Mouse (Mus musculus) layer of hippocampus, adult 9-11 months (tissue): ENCODE results near the gene Aldh3a2.
A peak's percentile ranks its signal among the peaks of the same experiment; 100 is the strongest.
"Not testable (repeated sequence)": the region's sequence is repeated elsewhere in the genome, so short reads cannot be mapped to it uniquely, and the experiment has no call there.

ENCODE experiments used
- DNase-seq: peaks from one replicate; pipeline ENCODE4 v3.0.0; 2022

Aldh3a2 gene

GRCm38 (mm10) chr11:61266551-61267533 lies at the start of gene Aldh3a2:
Gene Aldh3a2 (minus strand): TSS chr11:61267464.
- peak; percentile 93 for DNase-seq

GRCm38 (mm10) chr11:61316864-61317263 lies 49.6 kb upstream of the Aldh3a2 start:
- no peak for DNase-seq

- DNase-seq, result no peak
Observed at GRCm38 (mm10) chr11:61310321-61310720, 43.1 kb upstream of the Aldh3a2 start.

GRCm38 (mm10) chr11:61309831-61310230 lies 42.6 kb upstream of the Aldh3a2 start:
- no peak for DNase-seq

- DNase-seq, result no peak
Observed at GRCm38 (mm10) chr11:61307795-61308194, 40.5 kb upstream of the Aldh3a2 start.

- no peak for DNase-seq
Observed at GRCm38 (mm10) chr11:61305377-61305776, 38.1 kb upstream of the Aldh3a2 start.

- not testable (repeated sequence) for DNase-seq
Observed at GRCm38 (mm10) chr11:61304535-61304934, 37.3 kb upstream of the Aldh3a2 start.

GRCm38 (mm10) chr11:61300716-61301392 lies 33.6 kb upstream of the Aldh3a2 start:
- no peak for DNase-seq

GRCm38 (mm10) chr11:61300205-61300604 lies 32.9 kb upstream of the Aldh3a2 start:
- no peak for DNase-seq

GRCm38 (mm10) chr11:61297901-61298300 lies 30.6 kb upstream of the Aldh3a2 start:
- DNase-seq, result no peak

- no peak for DNase-seq
Observed at GRCm38 (mm10) chr11:61297326-61297725, 30.1 kb upstream of the Aldh3a2 start.

GRCm38 (mm10) chr11:61296556-61296955 lies 29.3 kb upstream of the Aldh3a2 start:
- no peak for DNase-seq

GRCm38 (mm10) chr11:61295556-61295955 lies 28.3 kb upstream of the Aldh3a2 start:
- DNase-seq, result no peak

- DNase-seq, result no peak
Observed at GRCm38 (mm10) chr11:61294431-61294830, 27.2 kb upstream of the Aldh3a2 start.

GRCm38 (mm10) chr11:61293251-61293650 lies 26.0 kb upstream of the Aldh3a2 start:
- DNase-seq, result no peak

- DNase-seq, result no peak
Observed at GRCm38 (mm10) chr11:61284323-61284722, 17.1 kb upstream of the Aldh3a2 start.

- DNase-seq, result no peak
Observed at GRCm38 (mm10) chr11:61283414-61284049, 16.3 kb upstream of the Aldh3a2 start.

GRCm38 (mm10) chr11:61278445-61279077 lies 11.3 kb upstream of the Aldh3a2 start:
- DNase-seq, result no peak

GRCm38 (mm10) chr11:61277937-61278336 lies 10.7 kb upstream of the Aldh3a2 start:
- DNase-seq, result no peak

GRCm38 (mm10) chr11:61276482-61276881 lies 9.2 kb upstream of the Aldh3a2 start:
- DNase-seq, result no peak

- DNase-seq, result no peak
Observed at GRCm38 (mm10) chr11:61275106-61275505, 7.8 kb upstream of the Aldh3a2 start.

GRCm38 (mm10) chr11:61274421-61274820 lies 7.2 kb upstream of the Aldh3a2 start:
- DNase-seq, result no peak

- no peak for DNase-seq
Observed at GRCm38 (mm10) chr11:61273928-61274327, 6.7 kb upstream of the Aldh3a2 start.
